Mouse (Mus musculus): ENCODE results near the gene Wwox.

DNA sequence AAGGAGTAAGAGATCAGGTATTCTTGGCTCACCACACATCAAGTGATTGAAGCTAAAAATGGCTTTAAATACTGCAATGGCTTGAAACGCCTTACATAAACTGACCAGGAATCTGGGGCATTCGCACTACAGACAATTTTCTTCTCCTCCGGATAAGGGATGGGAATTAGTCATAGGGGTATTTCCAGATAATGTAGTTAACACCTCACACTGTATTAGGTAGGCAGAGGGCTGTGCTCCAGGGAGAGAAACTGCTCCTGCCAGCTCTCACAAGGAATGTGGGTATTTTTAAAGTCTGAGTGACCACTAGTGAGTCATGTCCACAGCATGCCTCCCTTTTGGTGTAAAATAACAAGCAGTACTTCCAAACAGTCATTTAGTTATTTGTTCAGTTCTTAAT is 894.5 kb downstream of the Wwox start:
- TF ChIP-seq CTCF (IDR thresholded peaks at IDR 0.05; ENCODE audit: insufficient read depth, low read depth, low read length) (no peak), POLR2A (IDR thresholded peaks at IDR 0.05; ENCODE audit: insufficient read depth, low read depth, low read length) (no peak)
